Mouse (Mus musculus) olfactory bulb, adult 2 months (tissue): ENCODE measurements around the gene Tex29.

Experiments
- CTCF ChIP-seq: fragments of 200-500 bp; IDR thresholded peaks from 2 replicates; pipeline ENCODE4 v1.5.1; 2012; ENCODE audit warnings: low read depth, mild to moderate bottlenecking, low read length, moderate library complexity; ENCODE audit not compliant: insufficient read depth
- POLR2A ChIP-seq: fragments of 200-500 bp; IDR thresholded peaks from 2 replicates; pipeline ENCODE4 v1.6.1; 2012; ENCODE audit warnings: mild to moderate bottlenecking, low read depth, low read length, moderate library complexity; ENCODE audit not compliant: insufficient read depth

- no peak for TF ChIP-seq POLR2A
- TF ChIP-seq CTCF = no peak
These were observed 3.5 kb downstream of the Tex29 start for GRCm38 (mm10) chr8:11843677-11844315.
